In the genomic region with DNA sequence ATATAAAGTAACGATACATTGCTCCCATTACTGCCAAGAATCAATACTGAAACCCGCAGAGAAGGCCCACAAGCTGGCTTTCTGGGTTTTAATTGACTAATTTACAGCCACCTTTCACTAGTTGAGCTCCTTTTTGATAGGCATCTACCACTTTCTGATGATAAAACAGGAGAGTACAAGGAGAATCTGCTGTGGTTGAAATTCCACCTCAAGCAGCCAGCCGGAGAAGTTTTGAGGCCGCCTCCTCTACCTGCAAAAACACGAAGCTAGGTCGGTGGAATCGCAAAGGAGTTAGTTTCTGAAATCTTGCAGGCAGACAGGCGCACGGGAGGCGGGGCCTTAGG, we compare ENCODE assay signal across 9 mouse cellular contexts. TPM values are rescaled to one million over a fixed set of nuclear protein-coding genes. Genes with fewer than 3 reads are reported as not detected.
DNase-seq lines count a peak whose midpoint lies in the region; ATAC-seq and TF ChIP-seq lines count a peak whose summit lies in the region.
"Had no signal": no experiment of that assay in that cellular context is flagged by ENCODE, and none has a peak within 500 bp of the region (broad histone marks: within the 10 kb centered on the region; RNA-seq: fewer than 3 reads in every experiment).

No protein-coding gene starts in this region.

- H3K4me2 ChIP-seq in embryonic facial prominence, embryonic 12.5 days (replicated peaks): peak overlapping the region; percentile 86
- peak overlapping the region; percentile 86 for H3K4me2 ChIP-seq in intestine, embryonic 15.5 days (replicated peaks)
- peak overlapping the region; percentile 83 for H3K4me2 ChIP-seq in neural tube, embryonic 12.5 days (replicated peaks)

- intact Hi-C loops in left cerebral cortex, postnatal 4 days (cut with DNase I): no loop called here

- TF ChIP-seq CTCF in layer of hippocampus, adult 2 months (conservative IDR thresholded peaks at IDR 0.05): no peak

- peak overlapping the region; percentile 69 for H3K4me3 ChIP-seq in layer of hippocampus, adult 2 months
- H3K4me3 ChIP-seq in embryonic facial prominence, embryonic 12.5 days: peak overlapping the region; percentile 59
- peak overlapping the region; percentile 50 for H3K4me3 ChIP-seq in intestine, embryonic 15.5 days (replicated peaks)
- peak overlapping the region; percentile 24; the same call in 1 of the 2 replicates for H3K4me3 ChIP-seq in neural tube, embryonic 12.5 days

- H3K4me1 ChIP-seq in embryonic facial prominence, embryonic 12.5 days: peaks cover 14% of the 10 kb centered on the region
- peaks cover 12% of the 10 kb centered on the region for H3K4me1 ChIP-seq in intestine, embryonic 15.5 days (replicated peaks)
- peaks cover 20% of the 10 kb centered on the region for H3K4me1 ChIP-seq in neural tube, embryonic 12.5 days

- H3K27ac ChIP-seq in layer of hippocampus, adult 2 months: peak overlapping the region; percentile 86
- peak overlapping the region; percentile 98 for H3K27ac ChIP-seq in embryonic facial prominence, embryonic 12.5 days
- H3K27ac ChIP-seq in intestine, embryonic 15.5 days: peak overlapping the region; percentile 97
- 0 out of 2 replicates have a peak overlapping the region, but pooled peaks have one; percentile 17 for H3K27ac ChIP-seq in neural tube, embryonic 12.5 days

- H3K9ac ChIP-seq in embryonic facial prominence, embryonic 12.5 days: peak overlapping the region; percentile 53
- peak overlapping the region; percentile 47 for H3K9ac ChIP-seq in intestine, embryonic 15.5 days
- H3K9ac ChIP-seq in neural tube, embryonic 12.5 days: no peak overlapping the region

- H3K27me3 ChIP-seq in embryonic facial prominence, embryonic 12.5 days: no peaks in the 10 kb centered on the region
- no peaks in the 10 kb centered on the region for H3K27me3 ChIP-seq in intestine, embryonic 15.5 days (replicated peaks)
- H3K27me3 ChIP-seq in neural tube, embryonic 12.5 days (replicated peaks): no peaks in the 10 kb centered on the region

- ATAC-seq in embryonic facial prominence, embryonic 12.5 days (ENCODE audit: insufficient number of reproducible peaks, insufficient read depth, low FRiP score, low TSS enrichment): no peak
- no peak for ATAC-seq in intestine, embryonic 15.5 days
- ATAC-seq in neural tube, embryonic 12.5 days (ENCODE audit: low FRiP score, low read depth): no peak

- under 1% methylated on average over 10 of the region's 10 CpGs for WGBS in embryonic facial prominence, embryonic 12.5 days
- 0% methylated on average over 10 of the region's 10 CpGs for WGBS in intestine, embryonic 15.5 days
- 1% methylated on average over 10 of the region's 10 CpGs for WGBS in neural tube, embryonic 12.5 days

- no peak for DNase-seq in layer of hippocampus, adult 2 months (ENCODE audit: low spot score in 2 of 2)
- no peak for DNase-seq in layer of hippocampus, adult 18-20 months (ENCODE audit: low spot score in 2 of 2)
- no peak for DNase-seq in cerebellum, adult 11-12 months
- DNase-seq in urinary bladder, postnatal 10 days (ENCODE audit: low spot score): no peak
- DNase-seq in left cerebral cortex, postnatal 4 days: no peak

- H3K36me3 ChIP-seq in embryonic facial prominence, embryonic 12.5 days: no peaks in the 10 kb centered on the region
- H3K36me3 ChIP-seq in intestine, embryonic 15.5 days: no peaks in the 10 kb centered on the region
- H3K36me3 ChIP-seq in neural tube, embryonic 12.5 days: no peaks in the 10 kb centered on the region

- no peaks in the 10 kb centered on the region for H3K9me3 ChIP-seq in embryonic facial prominence, embryonic 12.5 days
- H3K9me3 ChIP-seq in intestine, embryonic 15.5 days: no peaks in the 10 kb centered on the region
- no peaks in the 10 kb centered on the region for H3K9me3 ChIP-seq in neural tube, embryonic 12.5 days

RNA-seq across cellular contexts. Expression of a gene that starts 0.3 kb away (rescaled TPM):
- 10 to 100 TPM; 18.5 to 18.9 TPM for total RNA-seq in layer of hippocampus, adult 2 months (2021)
- 10 to 100 TPM; 15.7 to 16.5 TPM for total RNA-seq in layer of hippocampus, adult 18-20 months (2021)
- polyA plus RNA-seq in embryonic facial prominence, embryonic 12.5 days (2016; fragmentation: Nextera tagmentation; extraction: Ambion mirVana): 4.0 and 5.8 TPM in 2 replicates
- polyA plus RNA-seq in intestine, embryonic 15.5 days (2015; fragmentation: Nextera tagmentation; extraction: Ambion mirVana): 1.2 and 2.2 TPM in 2 replicates
- 1.5 and 3.0 TPM in 2 replicates for polyA plus RNA-seq in neural tube, embryonic 12.5 days (2016; fragmentation: Nextera tagmentation; extraction: Ambion mirVana)
- total RNA-seq in left cerebral cortex, postnatal 4 days (2021): 10 to 100 TPM; 62.9 to 79.4 TPM

RNA-seq across cellular contexts. Expression of a gene that starts 1.0 kb away (rescaled TPM):
- 10 to 100 TPM; 35.0 to 41.6 TPM for total RNA-seq in layer of hippocampus, adult 2 months (2021)
- 10 to 100 TPM; 27.5 to 33.9 TPM for total RNA-seq in layer of hippocampus, adult 18-20 months (2021)
- polyA plus RNA-seq in embryonic facial prominence, embryonic 12.5 days (2016; fragmentation: Nextera tagmentation; extraction: Ambion mirVana): 7.8 and 9.6 TPM in 2 replicates
- 4.3 and 6.4 TPM in 2 replicates for polyA plus RNA-seq in intestine, embryonic 15.5 days (2015; fragmentation: Nextera tagmentation; extraction: Ambion mirVana)
- polyA plus RNA-seq in neural tube, embryonic 12.5 days (2016; fragmentation: Nextera tagmentation; extraction: Ambion mirVana): 3.5 and 3.6 TPM in 2 replicates
- 100 to 1,000 TPM; 114 to 125 TPM for total RNA-seq in left cerebral cortex, postnatal 4 days (2021)

RNA-seq across cellular contexts. Expression of a gene that starts 2.2 kb away (rescaled TPM):
- 10 to 100 TPM; 46.0 to 55.3 TPM for total RNA-seq in layer of hippocampus, adult 2 months (2021)
- 10 to 100 TPM; 42.9 to 49.4 TPM for total RNA-seq in layer of hippocampus, adult 18-20 months (2021)
- 1.1 and 1.2 TPM in 2 replicates for polyA plus RNA-seq in embryonic facial prominence, embryonic 12.5 days (2016; fragmentation: Nextera tagmentation; extraction: Ambion mirVana)
- 0.48 and 1.3 TPM in 2 replicates for polyA plus RNA-seq in intestine, embryonic 15.5 days (2015; fragmentation: Nextera tagmentation; extraction: Ambion mirVana)
- polyA plus RNA-seq in neural tube, embryonic 12.5 days (2016; fragmentation: Nextera tagmentation; extraction: Ambion mirVana): 1.0 TPM in 1 of 2 replicates, not detected in the other
- 100 to 1,000 TPM; 134 to 137 TPM for total RNA-seq in left cerebral cortex, postnatal 4 days (2021)

RNA-seq across cellular contexts. Expression of a gene that starts 6.4 kb away (rescaled TPM):
- 10 to 100 TPM; 70.9 to 73.8 TPM for total RNA-seq in layer of hippocampus, adult 2 months (2021)
- total RNA-seq in layer of hippocampus, adult 18-20 months (2021): 10 to 100 TPM; 73.0 to 74.7 TPM
- 9.4 and 11.5 TPM in 2 replicates for polyA plus RNA-seq in embryonic facial prominence, embryonic 12.5 days (2016; fragmentation: Nextera tagmentation; extraction: Ambion mirVana)
- 3.8 and 5.5 TPM in 2 replicates for polyA plus RNA-seq in intestine, embryonic 15.5 days (2015; fragmentation: Nextera tagmentation; extraction: Ambion mirVana)
- polyA plus RNA-seq in neural tube, embryonic 12.5 days (2016; fragmentation: Nextera tagmentation; extraction: Ambion mirVana): 4.5 and 6.1 TPM in 2 replicates
- 100 to 1,000 TPM; 139 to 151 TPM for total RNA-seq in left cerebral cortex, postnatal 4 days (2021)

RNA-seq across cellular contexts. Expression of a gene that starts 6.5 kb away (rescaled TPM):
- total RNA-seq in layer of hippocampus, adult 2 months (2021): not detected
- total RNA-seq in layer of hippocampus, adult 18-20 months (2021): not detected
- polyA plus RNA-seq in embryonic facial prominence, embryonic 12.5 days (2016; fragmentation: Nextera tagmentation; extraction: Ambion mirVana): 0.10 TPM in 1 of 2 replicates, not detected in the other
- polyA plus RNA-seq in intestine, embryonic 15.5 days (2015; fragmentation: Nextera tagmentation; extraction: Ambion mirVana): not detected in 2 replicates
- not detected in 2 replicates for polyA plus RNA-seq in neural tube, embryonic 12.5 days (2016; fragmentation: Nextera tagmentation; extraction: Ambion mirVana)
- not detected for total RNA-seq in left cerebral cortex, postnatal 4 days (2021)
- total RNA-seq: hematopoietic stem cell, adult 5-6 weeks had no signal

Comparison
In these comparisons a context has a peak if more than half of its experiments do, and no peak if none do; other contexts are left out.
1. H3K27ac ChIP-seq: peak in every context shown above with its lines; median percentile 98 in embryonic facial prominence, embryonic 12.5 days; 97 in intestine, embryonic 15.5 days; 86 in layer of hippocampus, adult 2 months; 17 in neural tube, embryonic 12.5 days.